Mouse (Mus musculus) colon, adult 2 months (tissue): ENCODE measurements around the gene Cep68. TPM values are rescaled to one million over a fixed set of nuclear protein-coding genes. Genes with fewer than 3 reads are reported as not detected.

Source experiments
- polyA plus RNA-seq: library from polyadenylated mRNA; depleted of rRNA; stranded (reverse); fragments of >200 nt; gene quantifications from 2 replicates; pipeline ENCODE4 v1.2.3, GENCODE M21; 2012; rRNA removed

Gene Cep68
- polyA plus RNA-seq = 9.6 and 10.9 TPM in 2 replicates

GRCm38 (mm10) chr11:20249296-20250110 is at the start of gene Cep68:
Gene Cep68, minus strand, starts transcription at chr11:20249429.

GRCm38 (mm10) chr11:20200713-20201575 is 48.3 kb downstream of the Cep68 start, which contains the start of gene Rab1a:
Gene Rab1a, plus strand, starts transcription at chr11:20201432.

Other genes with a start within 250 kb of the Cep68 start
- gene Actr2, start 136.5 kb downstream of the Cep68 start, polyA plus RNA-seq = 15.6 and 17.3 TPM in 2 replicates
- 48.9 and 62.8 TPM in 2 replicates for gene Rab1a, start 48.0 kb downstream of the Cep68 start, polyA plus RNA-seq
- 11.9 and 12.8 TPM in 2 replicates for gene Slc1a4, start 83.3 kb upstream of the Cep68 start, polyA plus RNA-seq